Mouse (Mus musculus) duodenum, adult 2 months (tissue): ENCODE data around the gene BC067074. TPM values are rescaled to one million over a fixed set of nuclear protein-coding genes. Genes with fewer than 3 reads are reported as not detected.

Source experiments
- polyA plus RNA-seq: library from polyadenylated mRNA; depleted of rRNA; stranded (reverse); fragments of >200 nt; gene quantifications from 2 replicates; pipeline ENCODE4 v1.2.3, GENCODE M21; 2012; ENCODE audit warnings: low replicate concordance; rRNA removed

Gene BC067074
- 0.06 and 0.14 TPM in 2 replicates for polyA plus RNA-seq

DNA sequence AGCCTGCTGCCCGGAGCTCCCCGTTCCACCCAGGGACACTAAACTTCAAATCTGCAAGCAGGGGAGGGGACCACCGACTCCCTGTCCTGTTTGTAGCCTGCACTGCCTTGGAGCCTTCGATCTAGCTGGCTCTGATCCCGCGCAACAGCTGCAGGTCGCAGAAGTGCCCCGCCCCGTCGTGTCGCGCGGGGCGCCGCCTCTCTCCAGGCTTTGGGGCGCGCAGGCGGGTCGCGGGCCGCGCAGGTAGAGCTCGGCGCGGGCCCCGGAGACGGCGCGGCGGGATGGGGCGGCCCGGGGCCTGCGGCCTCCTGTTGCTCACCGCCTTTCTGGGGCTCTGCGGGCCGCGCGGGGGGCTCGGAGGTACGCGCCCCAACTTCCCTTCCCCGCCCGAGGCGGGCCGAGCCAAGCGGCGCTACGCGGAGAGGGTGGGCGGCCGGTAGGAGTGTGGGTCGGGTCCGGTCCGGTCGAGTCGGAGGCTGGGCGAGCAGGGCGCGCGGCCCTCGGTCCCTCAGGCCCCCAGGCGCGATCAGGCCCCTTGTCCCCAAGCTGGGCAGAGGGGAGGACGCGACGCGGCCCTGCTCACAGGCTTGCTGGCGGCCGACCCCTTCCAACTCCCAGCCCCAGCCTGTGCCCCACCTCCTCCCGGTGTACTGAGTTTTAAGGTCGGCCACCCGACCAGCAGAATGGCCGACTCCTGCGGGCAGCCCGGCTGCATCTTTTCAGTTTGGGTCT lies at the start of gene BC067074:
Gene BC067074, plus strand, starts transcription at position 185 of the 732 bp plus-strand sequence.

Other genes starting within 250 kb of the BC067074 start
- gene Gpx8, start 246.7 kb upstream of the BC067074 start, polyA plus RNA-seq = 0.48 TPM in 1 of 2 replicates, not detected in the other
- 4.6 and 8.6 TPM in 2 replicates for gene Gzma, start 192.2 kb upstream of the BC067074 start, polyA plus RNA-seq
- gene Esm1, start 83.5 kb upstream of the BC067074 start, polyA plus RNA-seq = 1.3 TPM in 2 replicates
- gene Gzmk, start 67.3 kb upstream of the BC067074 start, polyA plus RNA-seq = 0.17 TPM in 1 of 2 replicates, not detected in the other